Mouse (Mus musculus) mesoderm, embryonic 11.5 days (tissue): ENCODE data around the gene Pygl.

Experiments
- DNase-seq: peaks from one replicate; pipeline ENCODE4 v3.0.0-alpha.2; 2012; ENCODE audit warnings: low read depth, low spot score

The Pygl gene

DNA sequence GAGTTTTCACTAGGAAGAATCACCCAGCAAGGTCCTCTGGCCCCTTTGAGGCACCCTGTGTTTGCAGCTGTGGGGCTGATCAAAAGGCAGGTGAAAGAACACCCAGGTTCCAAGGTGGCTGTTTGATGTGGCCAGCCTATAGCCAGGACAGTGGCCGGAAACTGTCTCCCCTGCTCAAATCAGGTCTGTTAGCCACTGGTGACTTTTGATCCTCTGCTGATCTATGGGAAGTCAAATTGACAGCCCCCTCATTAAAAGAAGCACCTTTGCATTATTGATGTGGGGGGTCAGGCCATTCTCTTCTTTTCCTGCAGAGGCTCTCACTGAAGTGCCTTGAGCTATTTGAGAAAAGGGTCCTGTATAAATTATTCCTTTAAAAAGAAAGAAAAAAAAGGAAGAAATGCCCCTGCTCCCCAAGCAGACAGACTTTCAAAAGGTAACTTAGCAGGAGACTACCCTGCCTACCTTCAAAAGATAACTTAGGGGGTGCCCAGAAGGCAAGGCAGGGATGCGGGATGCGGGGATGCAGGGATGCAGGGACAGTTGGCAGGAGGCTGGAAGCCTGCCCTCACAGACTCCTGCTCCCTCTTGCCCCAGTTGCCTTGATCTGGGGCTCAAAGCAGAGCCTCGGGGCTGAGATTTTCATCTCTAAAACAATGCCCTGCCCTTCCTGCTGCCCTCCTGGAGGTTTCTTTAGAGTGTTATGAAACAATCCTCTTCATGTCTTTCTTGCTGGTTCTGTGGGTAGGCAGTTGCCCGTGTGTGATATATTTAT is 73.8 kb downstream of the Pygl start:
- no peak for DNase-seq

DNA sequence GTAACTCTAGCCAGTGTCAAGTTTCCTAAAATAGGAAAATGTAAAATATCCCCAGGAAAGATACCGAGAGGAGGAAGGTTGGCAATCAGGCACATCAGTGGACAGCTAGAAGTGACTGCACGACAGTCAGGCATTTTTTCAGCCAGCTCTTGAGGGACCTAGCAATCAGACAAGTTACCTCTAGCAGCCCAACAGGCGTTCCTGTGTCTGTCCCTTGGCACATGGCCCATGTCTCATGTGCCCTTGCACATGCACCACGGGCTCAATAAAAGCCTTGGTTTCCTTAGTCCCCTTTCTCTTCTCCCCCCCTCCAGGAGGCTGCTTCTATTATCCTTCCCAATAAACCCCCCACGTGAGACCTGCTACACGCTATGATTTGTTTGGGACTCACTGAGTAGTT is 75.1 kb downstream of the Pygl start:
- DNase-seq, result no peak

DNA sequence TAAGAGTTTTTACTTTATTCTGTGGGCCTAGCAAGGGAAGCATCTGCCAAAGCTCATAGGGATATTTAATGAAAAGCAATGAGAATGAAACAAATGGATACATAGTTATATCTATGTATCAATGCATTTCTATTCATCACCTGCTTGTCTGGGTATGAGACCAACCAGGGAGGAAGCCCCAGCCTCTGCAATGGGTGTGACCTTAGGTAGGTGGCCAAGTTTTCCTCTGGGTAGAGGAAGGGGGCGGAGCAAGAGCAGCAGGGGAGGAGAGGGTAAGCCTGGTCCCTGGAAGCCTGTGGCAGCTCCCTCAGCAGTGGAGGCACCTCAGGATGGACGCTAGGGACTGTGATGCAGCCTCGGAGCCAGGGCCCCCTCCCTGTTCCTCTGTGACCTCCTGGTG is 77.4 kb downstream of the Pygl start, which contains the start of gene Abhd12b:
TSS of gene Abhd12b (plus strand) at position 301 of the 400 bp plus-strand sequence.
- DNase-seq, result no peak

DNA sequence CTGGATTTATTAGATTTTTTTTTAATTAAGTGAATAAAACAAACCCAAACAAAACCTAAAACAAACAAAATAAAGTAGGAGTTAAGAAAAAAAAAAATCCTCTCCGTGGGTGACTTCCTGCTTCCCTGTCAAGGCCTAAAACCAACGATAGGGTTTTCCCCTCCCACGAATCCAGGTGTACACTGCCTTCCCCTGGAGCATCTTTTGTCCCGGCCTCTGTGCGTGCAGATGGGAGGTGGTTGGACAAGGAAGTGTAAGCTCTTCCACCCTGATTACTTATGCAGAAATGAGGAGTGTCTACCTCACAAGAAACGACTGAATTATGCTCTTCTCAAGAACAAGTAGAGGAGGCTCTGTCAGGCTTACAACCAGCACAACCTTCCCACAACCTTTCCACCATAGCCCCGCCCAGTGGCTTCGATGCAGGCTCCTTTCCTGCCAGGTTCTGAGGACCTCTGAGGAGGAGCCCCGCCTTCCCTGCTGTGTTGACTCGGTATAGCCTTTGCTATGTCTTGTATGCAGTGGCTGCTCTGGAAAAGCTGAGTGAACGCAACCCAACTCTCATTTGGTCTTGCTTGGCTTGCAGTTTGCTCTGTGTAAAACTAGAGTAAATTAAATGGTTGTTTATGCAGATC is 82.5 kb downstream of the Pygl start:
- no peak for DNase-seq

DNA sequence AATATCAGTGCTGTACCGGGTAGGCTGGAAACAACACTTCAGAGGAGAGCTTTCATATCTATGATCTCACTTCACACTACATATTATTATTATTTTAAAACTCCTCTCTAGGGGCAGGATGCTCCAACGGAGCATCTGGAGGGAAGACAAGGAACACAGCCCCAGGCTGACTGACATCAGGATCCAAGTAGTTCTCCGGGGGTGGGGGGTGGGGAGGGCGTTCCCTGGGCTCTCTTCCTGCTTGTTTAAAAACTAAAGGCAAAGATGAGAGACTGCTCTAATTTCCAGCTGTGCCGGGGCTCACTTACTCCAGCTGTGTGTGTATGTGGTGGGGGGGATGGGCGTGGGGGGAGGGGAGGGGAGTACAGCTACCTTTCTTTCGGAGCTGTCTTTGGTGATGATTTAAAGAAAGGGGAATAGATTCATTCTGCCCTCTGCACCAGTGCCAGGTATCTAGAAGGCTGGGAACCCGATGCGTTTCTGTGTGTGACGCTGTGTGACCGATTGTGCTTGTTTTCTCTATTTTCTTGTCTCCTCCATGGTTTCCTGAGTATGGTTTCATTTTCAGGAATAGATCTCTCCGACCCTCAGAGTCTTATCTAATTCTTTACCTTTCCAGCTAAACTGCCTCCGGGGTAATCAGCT is 83.2 kb downstream of the Pygl start:
- DNase-seq, result peak; percentile 37

DNA sequence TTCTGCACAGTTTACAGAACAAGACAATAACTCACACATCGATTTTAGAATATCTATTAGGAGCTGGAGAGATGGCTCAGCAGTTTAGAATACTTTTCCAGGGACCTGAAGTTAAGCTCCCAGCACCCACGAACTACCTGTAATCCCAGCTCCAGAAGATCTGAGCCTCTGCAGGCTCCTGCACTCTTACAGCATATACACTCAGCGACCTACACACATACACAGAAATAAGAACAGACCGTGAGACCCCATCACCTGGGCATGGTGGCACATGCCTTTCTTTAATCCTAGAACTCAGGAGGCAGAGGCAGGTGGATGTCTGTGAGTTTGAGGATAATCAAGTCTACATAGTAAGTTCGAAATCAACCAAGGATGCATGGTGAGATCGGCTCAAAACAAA is 85.7 kb downstream of the Pygl start:
- no peak for DNase-seq

DNA sequence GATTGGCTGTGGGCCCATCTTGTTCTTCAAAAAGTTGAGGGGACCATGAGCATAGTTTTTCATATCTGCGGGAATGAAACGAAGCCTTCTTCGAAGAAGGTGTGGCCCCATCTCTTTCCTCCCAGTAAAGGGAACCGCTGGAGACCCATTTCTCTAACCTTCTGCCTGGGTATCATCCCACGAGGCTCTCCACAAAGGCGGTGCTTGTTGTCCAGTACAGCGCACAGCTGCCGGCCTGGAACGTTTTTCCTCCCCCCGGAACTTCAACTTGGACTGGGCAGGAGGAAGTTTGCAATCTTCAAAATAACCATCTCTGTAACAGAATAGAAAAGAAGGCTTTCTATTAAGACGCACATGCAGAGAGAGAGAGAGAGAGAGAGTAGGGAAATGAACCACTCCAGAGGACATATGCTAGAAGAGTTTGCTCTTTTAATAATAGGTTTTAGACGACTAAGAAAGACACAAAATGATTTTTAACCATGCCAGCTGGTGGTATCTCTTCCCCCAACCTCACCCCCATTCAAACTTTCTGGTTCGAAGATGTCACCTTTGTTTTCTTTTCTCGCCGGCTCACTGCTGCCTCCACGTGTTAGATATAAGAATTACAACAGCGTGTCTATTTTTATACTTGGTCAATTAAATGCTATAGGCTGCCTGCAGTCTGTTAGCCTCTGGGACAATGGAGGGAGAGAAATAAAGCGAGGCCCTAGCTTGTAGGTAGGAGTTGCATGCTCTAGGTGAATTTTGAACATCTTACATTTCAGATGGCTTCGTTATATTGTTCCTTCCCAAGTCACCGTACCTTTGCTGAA is 86.4 kb downstream of the Pygl start:
- DNase-seq, result peak; percentile 79

DNA sequence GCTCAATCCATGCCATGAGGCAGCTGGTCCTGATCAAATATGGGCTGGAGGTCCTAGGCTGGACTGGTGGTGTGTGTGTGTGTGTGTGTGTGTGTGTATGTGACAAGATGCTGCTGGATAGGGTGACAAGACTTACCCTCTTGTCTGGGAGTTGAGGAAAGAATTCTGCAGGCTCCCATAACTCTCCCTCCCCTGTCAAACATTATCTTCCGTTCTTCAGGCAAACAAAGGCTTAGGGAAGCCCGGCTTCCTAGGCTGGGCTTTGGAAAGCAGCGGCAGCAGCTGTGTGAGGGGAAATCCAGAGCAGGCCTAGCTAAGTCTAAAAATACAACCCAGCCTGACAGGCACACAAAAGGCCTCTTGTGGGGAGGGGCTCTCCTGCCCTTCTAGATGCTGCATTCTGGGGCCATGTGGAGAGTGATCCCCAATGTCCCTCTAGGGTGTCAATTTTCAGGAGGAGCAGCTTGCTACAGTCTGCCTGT is 87.1 kb downstream of the Pygl start:
- peak; percentile 61 for DNase-seq

DNA sequence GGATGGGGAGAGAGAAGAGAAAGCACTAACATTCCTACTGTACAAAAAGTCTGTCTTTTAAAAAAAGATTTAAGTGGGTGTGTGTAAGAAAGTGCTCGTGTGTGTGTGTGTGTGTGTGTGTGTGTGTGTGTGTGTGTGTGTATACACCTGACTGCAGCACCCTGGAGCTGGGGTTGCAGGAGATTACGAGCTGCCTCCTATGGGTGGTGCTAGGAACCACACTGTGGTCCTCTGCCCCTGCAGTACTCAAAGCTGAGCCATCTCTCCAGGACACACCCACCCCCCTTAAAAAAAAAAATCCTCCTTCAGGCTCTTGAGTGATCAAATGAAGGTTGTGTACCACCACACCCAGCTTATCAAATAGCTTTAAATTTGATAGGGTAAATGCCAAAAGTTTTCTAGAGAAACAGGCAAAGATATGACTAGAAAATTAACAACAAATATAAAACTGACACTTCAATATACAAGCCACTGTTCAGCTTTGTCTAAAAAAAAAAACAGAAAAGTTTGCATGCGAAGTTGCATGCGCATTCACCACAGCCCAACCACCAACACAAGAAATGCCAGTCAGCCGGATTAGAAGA is 90.2 kb downstream of the Pygl start:
- DNase-seq, result no peak
